Mouse (Mus musculus) megakaryocyte, embryonic 14.5 days (primary cell): Measurements from ENCODE around the gene Ptov1.

Experiments
- FLI1 ChIP-seq: IDR thresholded peaks from 2 replicates; pipeline ENCODE4 v1.6.1; 2012; ENCODE audit warnings: low read length, inconsistent platforms, mixed read lengths
- GATA1 ChIP-seq: IDR thresholded peaks from 3 replicates; pipeline ENCODE4 v1.6.1; 2012; ENCODE audit warnings: mixed read lengths, low read length, inconsistent platforms, borderline replicate concordance

DNA sequence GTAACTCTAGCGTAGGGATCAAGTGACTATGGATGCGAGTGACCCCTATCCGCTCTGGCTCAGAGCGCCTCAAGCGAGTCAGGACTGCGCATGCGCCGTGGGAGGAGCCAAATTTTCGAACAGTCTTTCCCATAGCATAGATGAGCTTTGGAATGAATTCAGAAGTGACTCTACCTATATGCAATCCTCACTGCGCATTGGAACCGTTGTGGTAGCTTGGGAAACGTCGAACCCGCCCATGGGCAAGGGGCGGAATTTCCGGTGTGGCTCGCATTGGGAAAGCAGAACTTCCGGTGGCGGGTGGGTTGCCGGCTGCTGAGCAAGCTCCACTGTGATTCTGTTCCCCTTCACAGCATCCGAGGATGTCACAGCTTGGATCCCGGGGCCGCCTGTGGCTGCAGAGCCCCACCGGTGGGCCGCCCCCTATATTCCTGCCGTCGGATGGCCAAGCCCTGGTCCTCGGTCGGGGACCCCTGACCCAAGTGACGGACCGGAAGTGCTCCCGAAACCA is 12.5 kb downstream of the Ptov1 start, which contains the start of gene Pnkp:
- TF ChIP-seq FLI1 (peak; percentile 82), GATA1 (no peak)
